Mouse (Mus musculus): ENCODE measurements around the gene Sept1. TPM values are rescaled to one million over a fixed set of nuclear protein-coding genes. Genes with fewer than 3 reads are reported as not detected.

Sept1 gene
- total and polyA plus RNA-seq, 3 experiments, result 30.6 to 116 TPM; not detected in 1

DNA sequence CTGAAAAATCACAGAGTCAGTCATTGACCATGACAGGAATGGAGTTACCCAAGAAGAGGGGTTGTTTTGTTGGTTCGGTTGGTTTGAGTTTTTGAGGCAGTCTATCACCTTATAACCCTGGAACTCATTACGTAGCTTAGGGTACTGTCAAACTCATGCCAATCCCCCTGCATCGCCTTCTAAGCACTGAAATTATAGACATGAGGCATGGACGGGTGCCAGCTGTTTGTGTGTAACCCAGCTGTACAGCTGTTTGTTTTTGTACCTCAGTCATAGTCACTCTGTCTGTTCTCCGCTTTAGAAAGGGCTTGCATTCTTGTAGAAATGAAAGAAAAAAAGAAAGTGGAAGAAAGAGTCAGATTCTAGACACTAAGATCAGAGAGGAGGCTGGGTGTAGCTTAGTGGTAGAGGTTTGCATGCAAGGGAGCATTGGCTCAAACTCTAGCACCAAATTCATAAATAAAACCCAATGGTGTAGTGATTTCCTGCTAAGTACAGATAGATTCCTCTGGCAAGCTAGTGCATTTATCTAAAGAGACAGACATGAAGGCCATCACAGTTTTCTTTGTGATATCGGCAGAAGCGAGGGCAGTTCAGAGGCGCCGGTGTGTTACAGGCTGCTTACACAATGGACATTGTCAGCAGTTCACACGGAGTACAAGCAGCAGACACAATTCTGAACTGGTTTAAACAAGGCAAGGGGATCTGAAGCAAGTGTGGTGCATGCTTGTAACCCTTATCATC lies 29.5 kb upstream of the Sept1 start:
- Histone ChIP-seq H3K36me3 (ENCODE audit: control insufficient read depth in 1 of 2, insufficient read depth in 2 of 2, low read length in 2 of 2) (peaks cover 0 to 30% of the 10 kb centered on the region in 2 experiments; a peak in 2 of 4 replicates), H3K27ac (ENCODE audit: control insufficient read depth, low read depth, low read length) (peak overlapping the region; percentile 45), H3K27me3 (ENCODE audit: control insufficient read depth in 1 of 2, insufficient read depth in 2 of 2, low read length in 2 of 2) (no peaks in the 10 kb centered on the region), H3K4me3 (ENCODE audit: control insufficient read depth in 1 of 2, insufficient read depth in 1 of 2, low read depth in 2 of 2, low read length in 2 of 2) (peak overlapping the region in 1 of 2 experiments; percentile 19; a peak in 2 of 4 replicates), H3K9me3 (replicated peaks; ENCODE audit: insufficient read depth, low read length) (no peaks in the 10 kb centered on the region), H3K4me1 (ENCODE audit: control insufficient read depth in 1 of 2, insufficient read depth in 2 of 2, low read length in 2 of 2) (peaks cover 17 to 26% of the 10 kb centered on the region in 2 experiments), H3K79me2 (ENCODE audit: control insufficient read depth, insufficient read depth, low read length, poor library complexity) (peaks cover 11% of the 10 kb centered on the region), H3K9ac (ENCODE audit: control insufficient read depth, low read depth, low read length, poor library complexity, severe bottlenecking) (no peak overlapping the region; the same call in 1 of the 2 replicates)
- DNase-seq (ENCODE audit: low read depth, low spot score), result peak; percentile 67
- TF ChIP-seq ETS1 (IDR thresholded peaks at IDR 0.05; ENCODE audit: low read depth, low read length) (peak; percentile 54; the same call in 1 of the 2 replicates), BHLHE40 (IDR thresholded peaks at IDR 0.05; ENCODE audit: borderline replicate concordance, low read depth, low read length) (no peak), ZMIZ1 (IDR thresholded peaks at IDR 0.05; ENCODE audit: low read depth, low read length) (no peak), RAD21 (IDR thresholded peaks at IDR 0.05; ENCODE audit: low read depth, low read length) (no peak), SIN3A (IDR thresholded peaks at IDR 0.05; ENCODE audit: low read length) (peak; percentile 61), MEF2A (IDR thresholded peaks at IDR 0.05; ENCODE audit: extremely low read depth, insufficient replicate concordance, low read depth, low read length, poor library complexity, severe bottlenecking) (no peak), TAL1 (IDR thresholded peaks at IDR 0.05; ENCODE audit: low read length) (peak; percentile 74), RCOR1 (IDR thresholded peaks at IDR 0.05; ENCODE audit: low read depth, low read length) (peak; percentile 84), TCF12 (IDR thresholded peaks at IDR 0.05; ENCODE audit: low read depth, low read length) (peak; percentile 89), ZC3H11A (IDR thresholded peaks at IDR 0.05; ENCODE audit: low read depth, low read length) (no peak), GATA1 (IDR thresholded peaks at IDR 0.05; ENCODE audit: low read depth, low read length) (peak; percentile 71), EP300 (IDR thresholded peaks at IDR 0.05; ENCODE audit: low read depth in 1 of 2, low read length in 2 of 2) (peak; percentile 57 to 80), CHD2 (IDR thresholded peaks at IDR 0.05; ENCODE audit: low read length) (no peak)

DNA sequence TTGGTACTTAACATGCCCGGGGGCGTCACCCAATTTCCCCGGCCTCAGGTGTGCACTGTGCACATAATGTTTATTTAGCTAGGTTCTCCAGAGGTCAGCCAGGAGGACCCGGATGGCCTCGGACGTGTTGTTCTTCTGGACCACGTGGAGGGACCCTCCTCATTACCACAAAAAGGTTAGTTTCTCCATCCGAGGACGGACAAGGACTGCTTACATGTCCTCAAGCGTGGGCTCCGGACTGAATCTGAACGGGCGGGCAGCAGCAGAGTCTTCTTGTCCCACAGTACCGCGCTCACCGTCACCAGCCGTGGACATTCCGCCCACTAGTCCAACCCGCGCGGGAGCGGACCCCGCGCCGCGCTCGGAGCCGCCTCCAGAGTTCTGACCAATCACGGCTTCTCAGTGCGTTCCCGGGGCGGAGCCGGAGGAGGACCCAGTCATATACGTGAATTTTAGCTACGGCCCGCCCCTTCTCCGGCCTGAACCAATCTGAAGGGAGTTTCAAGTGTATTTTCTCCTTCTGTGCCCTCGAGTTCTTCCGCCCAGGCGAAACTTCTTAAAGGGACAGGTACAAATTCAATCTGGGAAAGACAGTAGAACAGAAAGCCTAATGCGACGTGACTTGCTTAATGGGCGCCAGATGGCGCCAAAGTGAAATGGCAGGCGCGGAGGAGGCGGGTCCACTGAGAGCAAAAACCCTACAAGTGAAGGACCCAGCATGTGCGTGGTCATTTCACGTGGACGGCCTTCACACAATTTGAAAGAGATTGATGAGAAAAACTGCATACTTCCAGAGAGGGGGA lies 27.6 kb upstream of the Sept1 start, which contains the start of gene Dctpp1:
Gene Dctpp1, minus strand, starts transcription at position 401 of the 803 bp plus-strand sequence.
- H3K9me3 ChIP-seq (replicated peaks; ENCODE audit: insufficient read depth, low read length), result no peaks in the 10 kb centered on the region
- peak within 1 kb of the TSS; percentile 84 for H3K9ac ChIP-seq (ENCODE audit: control insufficient read depth, low read depth, low read length, poor library complexity, severe bottlenecking)
- H3K36me3 ChIP-seq (ENCODE audit: control insufficient read depth in 1 of 2, insufficient read depth in 2 of 2, low read length in 2 of 2), result peaks cover 0 to 33% of the 10 kb centered on the region in 2 experiments; a peak in 2 of 4 replicates
- H3K79me2 ChIP-seq (ENCODE audit: control insufficient read depth, insufficient read depth, low read length, poor library complexity), result peaks cover 11% of the 10 kb centered on the region
- no peaks in the 10 kb centered on the region for H3K27me3 ChIP-seq (ENCODE audit: control insufficient read depth in 1 of 2, insufficient read depth in 2 of 2, low read length in 2 of 2)
- H3K27ac ChIP-seq (ENCODE audit: control insufficient read depth, low read depth, low read length), result peak within 1 kb of the TSS; percentile 26
- DNase-seq (ENCODE audit: low read depth, low spot score), result peak; percentile 99
- peak within 1 kb of the TSS; percentile 65 to 92 for H3K4me3 ChIP-seq (ENCODE audit: control insufficient read depth in 1 of 2, insufficient read depth in 1 of 2, low read depth in 2 of 2, low read length in 2 of 2)
- H3K4me1 ChIP-seq (ENCODE audit: control insufficient read depth in 1 of 2, insufficient read depth in 2 of 2, low read length in 2 of 2), result peaks cover 17 to 30% of the 10 kb centered on the region in 2 experiments
- TF ChIP-seq ZC3H11A (IDR thresholded peaks at IDR 0.05; ENCODE audit: low read depth, low read length) (peak; percentile 54), CTCF (IDR thresholded peaks at IDR 0.05 in 2 of 3, conservative IDR thresholded peaks at IDR 0.05 in 1 of 3; ENCODE audit: control insufficient read depth in 1 of 3, insufficient read depth in 1 of 3, low read depth in 2 of 3, low read length in 3 of 3, poor library complexity in 1 of 3, severe bottlenecking in 1 of 3) (peak; percentile 66 to 92 (median 84)), RCOR1 (IDR thresholded peaks at IDR 0.05; ENCODE audit: low read depth, low read length) (no peak), MAZ (IDR thresholded peaks at IDR 0.05; ENCODE audit: low read depth, low read length) (0 out of 2 replicates have a peak, but pooled peaks have one; percentile 2), MYB (IDR thresholded peaks at IDR 0.05; ENCODE audit: low read depth, low read length) (no peak), RAD21 (IDR thresholded peaks at IDR 0.05; ENCODE audit: low read depth, low read length) (peak; percentile 70), MEF2A (IDR thresholded peaks at IDR 0.05; ENCODE audit: extremely low read depth, insufficient replicate concordance, low read depth, low read length, poor library complexity, severe bottlenecking) (0 out of 2 replicates have a peak, but pooled peaks have one; percentile 8), ETS1 (IDR thresholded peaks at IDR 0.05; ENCODE audit: low read depth, low read length) (0 out of 2 replicates have a peak, but pooled peaks have one; percentile 42), TBP (IDR thresholded peaks at IDR 0.05; ENCODE audit: low read depth, low read length) (peak; percentile 49; the same call in 1 of the 2 replicates), SMC3 (IDR thresholded peaks at IDR 0.05; ENCODE audit: low read depth, low read length) (peak; percentile 84), POLR2A (IDR thresholded peaks at IDR 0.05; ENCODE audit: control insufficient read depth in 1 of 2, insufficient read depth in 1 of 2, low read depth in 1 of 2, low read length in 2 of 2, poor library complexity in 1 of 2) (peak; percentile 74 to 90), EP300 (IDR thresholded peaks at IDR 0.05; ENCODE audit: low read depth in 1 of 2, low read length in 2 of 2) (no peak), ZMIZ1 (IDR thresholded peaks at IDR 0.05; ENCODE audit: low read depth, low read length) (0 out of 2 replicates have a peak, but pooled peaks have one; percentile 51), NELFE (IDR thresholded peaks at IDR 0.05; ENCODE audit: low read depth, low read length) (peak; percentile 78), USF1 (IDR thresholded peaks at IDR 0.05; ENCODE audit: low read depth, low read length) (0 out of 2 replicates have a peak, but pooled peaks have one; percentile 23), MAX (IDR thresholded peaks at IDR 0.05; ENCODE audit: low read length) (peak; percentile 92), MYC (IDR thresholded peaks at IDR 0.05; ENCODE audit: low read depth, low read length) (peak; percentile 93), SIN3A (IDR thresholded peaks at IDR 0.05; ENCODE audit: low read length) (peak; percentile 99), ZNF384 (IDR thresholded peaks at IDR 0.05; ENCODE audit: low read depth, low read length) (0 out of 2 replicates have a peak, but pooled peaks have one; percentile 20), E2F4 (IDR thresholded peaks at IDR 0.05; ENCODE audit: borderline replicate concordance, low read depth, low read length) (peak; percentile 85; the same call in 1 of the 2 replicates), HCFC1 (IDR thresholded peaks at IDR 0.05; ENCODE audit: low read depth, low read length) (peak; percentile 89)

Measured in MEL (cell line).